Mouse (Mus musculus) cerebellum, postnatal 25 days (tissue): ENCODE results near the gene Aatf.

ENCODE experiments used
- DNase-seq, 2 experiments: peaks; one replicate each; pipeline ENCODE4 v3.0.0; 2021; ENCODE audit warnings: mixed read lengths in 2 of 2

Aatf gene

GRCm38 (mm10) chr11:84513171-84514116, at the start of gene Aatf:
Gene Aatf (minus strand): TSS chr11:84513522.
- DNase-seq, result peak; percentile 98 to 99

DNA sequence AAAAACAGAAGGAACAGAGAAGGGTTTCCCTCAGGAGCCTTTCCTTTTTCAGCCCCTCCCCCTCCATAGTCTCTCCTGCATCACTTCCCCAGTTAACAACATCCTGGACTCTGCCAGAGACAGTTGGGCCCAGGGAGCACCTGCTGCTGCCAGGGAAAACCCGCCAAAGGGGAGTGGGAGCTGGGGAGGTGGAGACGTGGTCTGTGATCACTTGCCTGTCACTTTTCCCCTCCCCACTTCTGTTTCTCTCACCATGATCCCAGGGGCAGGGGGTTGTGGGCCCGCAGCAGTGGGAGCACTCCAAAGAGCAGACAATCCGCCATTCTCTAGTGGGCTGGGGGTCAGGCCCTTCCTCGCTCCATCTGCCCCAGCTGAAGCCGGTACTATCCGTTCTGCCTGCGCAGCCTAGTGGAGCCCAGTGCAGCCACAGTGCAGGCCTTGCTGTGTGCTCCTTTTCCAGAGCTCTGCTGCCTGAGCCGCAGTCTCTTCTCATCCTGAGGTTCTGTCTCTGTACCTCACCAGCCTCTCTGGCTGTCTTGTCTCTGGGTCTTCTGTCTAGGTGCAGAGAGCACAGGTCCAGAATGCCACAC, 49.5 kb upstream of the Aatf start:
- peak in 1 of 2 experiments; percentile 33 for DNase-seq

DNA sequence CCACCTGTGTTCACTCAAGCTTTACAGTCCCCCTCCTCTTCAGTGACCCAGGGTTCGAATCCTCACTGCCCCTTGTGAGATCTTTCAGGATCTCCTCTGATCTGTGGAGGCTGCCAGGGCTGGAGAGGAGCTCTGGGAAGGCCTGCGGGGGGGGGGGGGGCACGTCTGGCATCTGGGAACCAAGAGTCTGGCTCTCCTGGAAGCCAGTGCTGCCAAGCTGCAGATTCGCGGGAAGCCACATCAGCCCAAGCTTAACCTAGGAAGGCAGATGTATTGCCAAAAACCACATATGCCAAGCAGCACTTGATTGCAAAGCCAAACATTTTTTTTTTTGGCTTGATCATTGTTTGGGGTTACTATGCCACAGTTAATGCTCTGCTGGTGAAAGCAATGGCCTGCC, 48.2 kb upstream of the Aatf start:
- no peak for DNase-seq

GRCm38 (mm10) chr11:84553821-84554450, 40.6 kb upstream of the Aatf start:
- peak; percentile 80 to 83 for DNase-seq

DNA sequence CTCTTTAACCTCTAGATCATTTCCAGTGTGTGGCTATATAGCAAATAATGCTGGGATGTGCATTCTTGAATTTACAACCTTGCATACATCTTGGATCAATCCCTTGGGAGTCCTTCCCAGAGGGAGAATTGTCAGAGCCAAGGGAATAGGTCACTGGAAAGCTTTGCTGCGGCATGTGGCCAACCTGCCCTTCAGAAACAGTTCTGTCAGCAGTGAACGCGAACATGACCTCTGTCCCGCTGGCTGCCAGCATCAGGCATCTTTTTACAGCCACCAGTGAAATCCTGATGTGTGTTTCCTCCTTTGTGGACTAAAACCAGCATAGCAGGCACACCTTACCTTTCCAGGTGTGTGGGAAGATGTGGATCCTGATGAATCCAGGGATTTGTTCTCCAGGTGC, 38.0 kb upstream of the Aatf start:
- no peak for DNase-seq

DNA sequence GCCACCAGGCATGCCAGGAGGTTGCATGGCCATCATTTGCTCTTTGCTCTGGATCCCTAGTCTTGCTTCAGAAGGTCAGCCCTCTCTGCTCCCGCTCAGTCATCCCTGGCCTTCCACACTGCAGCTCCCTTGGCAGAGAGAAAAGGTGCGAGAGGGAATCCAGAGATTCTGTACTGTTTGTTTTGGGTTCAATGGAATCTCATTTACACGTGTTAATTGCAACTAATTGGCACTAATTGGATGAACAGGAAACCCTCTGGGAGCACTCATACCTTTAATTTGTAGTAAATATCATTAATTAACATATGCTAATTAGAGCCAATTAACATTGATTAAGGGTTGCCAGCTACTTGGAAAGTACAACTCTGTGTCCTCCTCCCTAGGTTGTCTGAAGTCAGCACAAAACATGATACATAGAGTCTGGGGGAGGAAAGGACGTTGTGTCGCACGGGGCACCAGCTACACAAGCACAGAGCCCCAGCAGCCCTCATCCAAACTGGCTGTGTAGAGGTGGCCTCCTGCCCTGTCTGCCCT, 36.0 kb upstream of the Aatf start:
- DNase-seq, result no peak

DNA sequence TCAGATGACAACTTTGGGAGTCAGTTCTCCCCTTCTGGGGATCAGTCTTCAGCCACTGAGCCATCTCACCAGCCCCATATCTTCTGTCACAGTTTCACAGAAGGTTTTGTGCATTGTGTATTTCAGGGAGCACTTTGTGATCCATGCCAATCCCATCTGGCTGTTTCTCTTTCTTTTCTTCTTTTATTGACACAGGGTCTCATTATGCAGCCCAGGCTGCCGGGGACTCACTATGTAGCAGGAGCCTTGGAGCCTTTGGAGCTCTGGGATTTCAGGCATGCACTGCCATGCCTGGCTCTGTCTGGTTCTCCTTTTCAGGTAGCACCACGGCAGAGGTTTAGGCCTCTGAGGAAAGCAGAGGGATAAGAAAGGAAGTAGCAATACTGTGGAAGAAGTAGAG, 35.0 kb upstream of the Aatf start:
- DNase-seq, result no peak

DNA sequence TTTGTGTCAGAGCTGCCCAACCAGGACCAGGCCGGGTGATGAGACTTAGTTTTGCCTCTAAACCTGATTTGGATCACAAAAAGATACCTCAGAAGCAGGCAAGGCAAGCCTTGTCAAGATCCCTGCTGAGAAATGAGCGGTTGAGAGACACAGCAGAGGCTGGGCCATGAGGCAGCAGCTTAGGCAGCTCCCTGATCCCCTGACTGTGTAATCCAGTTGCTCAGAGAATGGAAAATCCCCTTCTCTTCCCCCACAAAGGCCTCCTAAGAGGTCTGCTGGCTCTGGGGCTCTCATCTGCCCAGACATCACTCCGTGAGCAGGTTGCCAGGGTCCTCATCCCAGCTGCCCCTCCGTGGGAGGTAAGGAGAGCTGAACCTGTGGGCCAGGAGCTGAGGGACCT, 26.7 kb upstream of the Aatf start:
- no peak for DNase-seq

- peak; percentile 43 to 53 for DNase-seq
These were observed 16.7 kb upstream of the Aatf start for GRCm38 (mm10) chr11:84529797-84530703.

DNA sequence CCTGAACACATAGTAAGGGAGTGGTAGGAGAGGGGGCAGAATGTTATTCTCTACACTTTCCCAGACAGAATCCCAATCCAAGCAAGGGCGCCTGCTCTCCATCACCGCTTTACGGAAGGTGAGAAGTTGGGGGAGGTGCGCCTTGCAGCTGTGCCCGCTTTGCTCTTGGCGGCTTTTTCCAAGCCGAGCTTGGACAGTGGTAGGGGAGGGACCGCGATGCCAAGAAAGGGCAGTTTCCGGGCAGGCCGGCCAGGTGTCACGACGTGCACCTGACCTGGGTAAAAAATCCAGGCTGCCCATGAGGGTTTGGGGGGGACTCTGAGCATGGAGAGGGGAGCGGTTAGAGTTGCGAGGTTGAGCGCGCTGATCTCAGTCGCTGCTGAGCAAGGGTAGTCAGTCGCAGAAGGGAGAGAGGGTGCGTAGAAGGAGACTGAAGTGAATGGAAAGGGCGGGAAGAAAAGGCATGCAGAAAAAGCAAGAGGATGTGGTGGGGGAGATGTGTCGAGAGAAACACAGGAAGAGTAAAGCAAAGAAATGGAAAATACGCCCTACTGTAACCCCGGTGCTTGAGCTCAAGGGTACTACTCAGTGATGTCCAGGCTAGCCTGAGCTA, 15.9 kb upstream of the Aatf start:
- DNase-seq, result peak; percentile 59 to 67

GRCm38 (mm10) chr11:84526976-84527860, 13.9 kb upstream of the Aatf start:
- DNase-seq, result peak; percentile 46 to 56

GRCm38 (mm10) chr11:84526451-84526850, 13.1 kb upstream of the Aatf start:
- DNase-seq, result peak in 1 of 2 experiments; percentile 30

- DNase-seq, result peak; percentile 96
These were observed 12.3 kb upstream of the Aatf start, which contains the start of gene Lhx1 for GRCm38 (mm10) chr11:84525421-84526274. Gene Lhx1 (minus strand): TSS chr11:84525535.

- DNase-seq, result peak; percentile 81 to 83
These were observed 11.4 kb upstream of the Aatf start for GRCm38 (mm10) chr11:84524511-84525270.

- peak; percentile 71 to 78 for DNase-seq
These were observed 10.7 kb upstream of the Aatf start for GRCm38 (mm10) chr11:84523841-84524510.

DNA sequence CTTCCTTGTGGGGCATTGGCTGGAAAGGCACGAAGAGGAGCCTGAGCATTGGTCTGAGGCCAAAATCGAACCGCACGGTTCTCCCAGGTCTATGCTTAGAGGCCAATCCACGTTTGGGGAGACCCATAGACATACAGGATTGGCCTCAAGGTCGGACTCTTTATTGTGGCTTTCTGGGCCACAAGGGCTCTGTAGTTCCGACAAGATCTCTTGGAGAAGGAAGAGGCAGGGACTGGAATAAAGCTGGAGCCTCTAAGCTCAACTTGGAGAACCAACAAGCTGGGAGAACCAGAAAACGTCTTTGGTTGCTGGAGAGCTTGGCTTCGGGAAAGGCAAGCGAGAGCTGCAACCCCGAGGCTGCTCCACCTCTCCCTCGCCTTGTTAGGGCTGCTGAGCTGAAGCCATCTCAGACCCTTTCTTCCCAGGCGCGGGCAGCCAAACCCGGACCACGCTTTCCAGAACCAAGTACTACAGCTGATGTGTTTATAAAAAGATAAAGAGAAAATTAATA, 10.1 kb upstream of the Aatf start:
- peak; percentile 75 to 76 for DNase-seq

GRCm38 (mm10) chr11:84522577-84523320, 9.4 kb upstream of the Aatf start:
- peak; percentile 93 for DNase-seq
